Mouse (Mus musculus) cortical plate, adult 2 months (tissue): ENCODE results near the gene Taf12.

Experiments
- CTCF ChIP-seq: fragments of 200-500 bp; IDR thresholded peaks from 2 replicates; pipeline ENCODE4 v1.5.1; 2011; ENCODE audit warnings: mild to moderate bottlenecking, control low read depth, low read length; ENCODE audit not compliant: insufficient read depth; ENCODE audit errors: extremely low read depth
- POLR2A ChIP-seq: fragments of 200-500 bp; IDR thresholded peaks from 2 replicates; pipeline ENCODE4 v1.6.1; 2011; ENCODE audit warnings: mild to moderate bottlenecking, low read length, control low read depth; ENCODE audit not compliant: insufficient read depth; ENCODE audit errors: extremely low read depth

DNA sequence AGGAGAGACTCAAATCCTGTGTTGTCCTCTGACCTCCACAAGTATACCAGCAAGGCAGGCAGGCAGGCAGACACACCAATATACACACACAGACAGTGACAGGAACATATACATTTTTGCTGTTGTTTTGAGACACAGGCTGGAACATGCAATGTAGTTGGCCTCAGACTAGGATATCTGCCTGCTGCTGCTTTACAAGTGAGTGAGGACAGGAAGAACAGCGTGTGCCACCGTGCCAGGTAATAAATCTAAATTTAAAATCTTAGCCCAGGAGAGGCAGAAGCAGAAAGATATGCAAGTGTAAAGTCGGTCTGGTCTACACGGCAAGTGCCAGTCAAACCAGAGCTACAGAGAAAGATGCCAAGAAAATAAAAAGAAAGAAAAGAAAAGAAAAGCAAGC is 14.9 kb upstream of the Taf12 start:
- no peak for TF ChIP-seq POLR2A
- no peak for TF ChIP-seq CTCF
